7 mouse cellular contexts compared by ENCODE assay signal in genomic region chr6:38353811-38354722, GRCm38 (mm10). TPM values are rescaled to one million over a fixed set of nuclear protein-coding genes. Genes with fewer than 3 reads are reported as not detected.
A peak's percentile ranks its signal among the peaks of the same experiment; 100 is the strongest.
DNase-seq lines count a peak whose midpoint lies in the region; ATAC-seq lines count a peak whose summit lies in the region.

TSS of gene Zc3hav1 (minus strand) at chr6:38354603.

- no peaks in the 10 kb centered on the region for H3K9me3 ChIP-seq in intestine, embryonic 14.5 days (ENCODE audit: control insufficient read depth, low read length)

- 1% methylated on average over 87 of the region's 87 CpGs for WGBS in intestine, embryonic 14.5 days

- DNase-seq in ZHBTc4 (ENCODE audit: low read depth, low spot score): peak; percentile 85
- DNase-seq in embryo, embryonic 10.5 days (ENCODE audit: low spot score): peak; percentile 64
- peak; percentile 78 for DNase-seq in gastrocnemius, postnatal 25 days
- peak; percentile 89 for DNase-seq in intestine, embryonic 14.5 days (ENCODE audit: low spot score)
- DNase-seq in left cerebral cortex, postnatal 25 days (ENCODE audit: low spot score in 2 of 2): peak; percentile 11 to 36
- peak; percentile 48 for DNase-seq in mesoderm, embryonic 11.5 days (ENCODE audit: low read depth, low spot score)
- DNase-seq in right cerebral cortex, postnatal 4 days: peak; percentile 28

- H3K4me2 ChIP-seq in intestine, embryonic 14.5 days (ENCODE audit: low read length): peak within 1 kb of the TSS; percentile 68

- intact Hi-C loops in left cerebral cortex, postnatal 25 days (cut with DNase I): no loop called here

- peak; percentile 88 for ATAC-seq in intestine, embryonic 14.5 days (replicated peaks; ENCODE audit: low FRiP score, low TSS enrichment, low read depth)

- peaks cover 6% of the 10 kb centered on the region; the same call in 1 of the 2 replicates for H3K4me1 ChIP-seq in intestine, embryonic 14.5 days (replicated peaks; ENCODE audit: control insufficient read depth, insufficient read depth, low read length)

- 0 out of 2 replicates have a peak within 1 kb of the TSS, but pooled peaks have one; percentile 38 for H3K27ac ChIP-seq in intestine, embryonic 14.5 days (ENCODE audit: low read depth)

- peak within 1 kb of the TSS; percentile 74 for H3K4me3 ChIP-seq in intestine, embryonic 14.5 days (ENCODE audit: low read depth, low read length)

- H3K27me3 ChIP-seq in intestine, embryonic 14.5 days (replicated peaks; ENCODE audit: control insufficient read depth, insufficient read depth, low read length): peaks cover 58% of the 10 kb centered on the region

- peak within 1 kb of the TSS; percentile 48 for H3K9ac ChIP-seq in intestine, embryonic 14.5 days (ENCODE audit: low read length)

- no peaks in the 10 kb centered on the region for H3K36me3 ChIP-seq in intestine, embryonic 14.5 days (ENCODE audit: control insufficient read depth, insufficient read depth, low read length)

RNA-seq across cellular contexts. Expression of gene Zc3hav1, which starts in this region (rescaled TPM):
- 1 to 10 TPM; 5.1 to 6.9 TPM for total RNA-seq in gastrocnemius, postnatal 25 days (2021)
- polyA plus RNA-seq in intestine, embryonic 14.5 days (2014; fragmentation: Nextera tagmentation; extraction: Ambion mirVana): 9.2 and 10.2 TPM in 2 replicates
- 1 to 10 TPM; 2.5 to 2.6 TPM for total RNA-seq in left cerebral cortex, postnatal 25 days (2021)

Comparison
In these comparisons a context has a peak if more than half of its experiments do, and no peak if none do; other contexts are left out.
1. Peak in every context shown above with its lines: DNase-seq, ATAC-seq, H3K4me3 ChIP-seq and H3K27ac ChIP-seq.
2. DNase-seq: peak in every context shown above with its lines; median percentile 89 in intestine, embryonic 14.5 days; 85 in ZHBTc4; 78 in gastrocnemius, postnatal 25 days; 64 in embryo, embryonic 10.5 days; 48 in mesoderm, embryonic 11.5 days; 28 in right cerebral cortex, postnatal 4 days; 24 in left cerebral cortex, postnatal 25 days.